Mouse (Mus musculus): ENCODE results near the gene Otog. TPM values are rescaled to one million over a fixed set of nuclear protein-coding genes. Genes with fewer than 3 reads are reported as not detected.

Otog gene
- polyA plus RNA-seq, 1 experiment from 2014 or later: not detected

DNA sequence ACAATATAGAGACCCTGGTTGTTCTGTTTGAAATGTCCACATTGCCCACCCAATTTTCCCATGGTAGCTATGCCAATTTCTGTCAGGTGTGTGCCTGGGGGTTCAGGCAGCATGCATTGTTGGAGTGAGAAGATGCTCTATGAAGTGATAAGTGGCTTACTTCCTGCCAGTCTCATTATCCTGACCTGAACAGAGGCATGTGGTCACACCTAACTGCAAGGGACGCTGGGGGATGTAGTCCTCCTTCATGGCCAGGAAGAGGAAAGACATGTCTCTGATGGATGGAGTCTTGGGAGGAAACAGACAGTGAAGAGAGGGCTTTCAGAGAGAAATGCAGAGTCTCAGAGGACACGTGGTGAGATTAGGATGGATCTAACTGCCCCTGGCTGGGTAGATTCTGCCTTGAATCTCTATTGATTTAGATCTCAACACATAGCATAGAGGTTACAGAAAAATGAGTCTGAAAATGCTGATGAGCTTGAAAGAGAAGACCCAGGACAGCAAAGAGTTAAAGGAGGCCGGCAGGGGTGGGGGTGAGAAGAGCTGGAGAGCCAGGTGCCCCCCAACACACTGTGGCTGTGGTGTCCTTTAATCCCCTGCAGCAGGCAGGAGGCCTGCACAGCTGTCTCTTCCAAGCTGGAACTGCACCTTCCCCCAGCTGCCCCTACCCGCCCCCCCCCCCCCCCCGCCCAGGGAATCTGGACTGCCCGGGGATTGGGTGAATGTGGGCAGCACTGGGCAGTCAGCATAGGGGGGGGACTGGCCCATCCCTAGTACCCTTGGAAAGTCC lies 73.6 kb downstream of the Otog start:
- H3K36me3 ChIP-seq (replicated peaks; ENCODE audit: insufficient read depth, low read length): no peaks in the 10 kb centered on the region
- no peak overlapping the region for H3K4me3 ChIP-seq (ENCODE audit: low read depth, low read length)
- TF ChIP-seq EP300 (IDR thresholded peaks at IDR 0.05; ENCODE audit: low read depth) (no peak), CTCF (IDR thresholded peaks at IDR 0.05; ENCODE audit: low read depth) (no peak)
- no peaks in the 10 kb centered on the region for H3K9me3 ChIP-seq (ENCODE audit: low read length)
- no peak for ATAC-seq
- no peaks in the 10 kb centered on the region for H3K4me1 ChIP-seq (ENCODE audit: insufficient read depth)
- H3K4me2 ChIP-seq (ENCODE audit: low read depth, low read length): no peak overlapping the region
- 19% methylated on average over 4 of the region's 6 CpGs for WGBS (ENCODE audit: insufficient replicate concordance)
- no peak overlapping the region for H3K9ac ChIP-seq (replicated peaks)
- DNase-seq: no peak
- H3K27ac ChIP-seq (ENCODE audit: low read depth): no peak overlapping the region
- no peaks in the 10 kb centered on the region for H3K27me3 ChIP-seq (ENCODE audit: insufficient read depth, low read length)

DNA sequence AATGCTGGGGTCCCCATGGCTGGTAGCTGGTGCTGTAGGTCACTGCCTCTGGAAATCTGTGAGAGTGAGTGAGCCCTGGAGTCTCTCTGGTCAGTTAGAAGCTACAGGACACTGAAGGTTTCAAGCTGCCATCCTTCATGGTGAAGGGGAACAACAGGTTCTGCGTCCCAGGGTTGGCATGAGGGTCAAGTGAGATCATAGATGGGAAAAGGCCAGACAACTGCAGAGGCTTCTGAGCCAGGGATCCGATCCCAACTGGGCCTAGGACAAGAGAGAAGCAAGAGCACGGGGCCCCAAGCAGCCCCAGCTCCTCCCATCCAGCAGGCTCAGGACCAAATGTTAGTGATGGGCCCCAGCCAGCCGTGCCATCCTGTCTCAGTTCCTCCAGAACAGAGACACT lies 74.9 kb downstream of the Otog start:
- H3K4me1 ChIP-seq (ENCODE audit: insufficient read depth): no peaks in the 10 kb centered on the region
- H3K9me3 ChIP-seq (ENCODE audit: low read length): no peaks in the 10 kb centered on the region
- no peaks in the 10 kb centered on the region for H3K27me3 ChIP-seq (ENCODE audit: insufficient read depth, low read length)
- no peak for DNase-seq
- no peak overlapping the region for H3K4me2 ChIP-seq (ENCODE audit: low read depth, low read length)
- ATAC-seq: no peak
- TF ChIP-seq CTCF (IDR thresholded peaks at IDR 0.05; ENCODE audit: low read depth) (no peak), EP300 (IDR thresholded peaks at IDR 0.05; ENCODE audit: low read depth) (no peak)
- no peak overlapping the region for H3K4me3 ChIP-seq (ENCODE audit: low read depth, low read length)
- no peak overlapping the region for H3K27ac ChIP-seq (ENCODE audit: low read depth)
- WGBS (ENCODE audit: insufficient replicate concordance): 62% methylated on average over 4 of the region's 4 CpGs
- H3K9ac ChIP-seq (replicated peaks): no peak overlapping the region
- H3K36me3 ChIP-seq (replicated peaks; ENCODE audit: insufficient read depth, low read length): no peaks in the 10 kb centered on the region

DNA sequence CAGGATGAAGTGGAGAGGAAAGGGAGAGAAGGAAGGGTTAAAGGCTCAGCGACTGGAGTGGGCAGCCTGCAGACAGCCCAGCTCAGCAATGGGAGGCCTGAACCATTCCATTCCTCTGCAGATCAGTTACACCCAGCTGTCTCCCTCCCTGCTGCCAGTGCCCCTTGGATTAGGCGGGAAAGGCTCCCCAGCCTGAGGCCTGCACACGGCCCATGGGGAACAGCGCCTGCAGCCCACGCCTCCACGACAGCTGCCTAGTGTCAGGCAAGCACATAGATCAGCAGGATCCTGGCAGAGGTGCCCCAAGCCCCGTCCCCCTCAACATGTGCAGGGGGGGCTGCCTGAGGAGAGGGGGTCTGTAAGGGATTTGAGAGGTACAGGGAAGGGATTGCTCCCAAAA lies 76.2 kb downstream of the Otog start:
- Histone ChIP-seq H3K27ac (ENCODE audit: low read depth) (no peak overlapping the region), H3K9me3 (ENCODE audit: low read length) (no peaks in the 10 kb centered on the region), H3K4me1 (ENCODE audit: insufficient read depth) (no peaks in the 10 kb centered on the region), H3K36me3 (replicated peaks; ENCODE audit: insufficient read depth, low read length) (no peaks in the 10 kb centered on the region), H3K27me3 (ENCODE audit: insufficient read depth, low read length) (no peaks in the 10 kb centered on the region), H3K4me3 (ENCODE audit: low read depth, low read length) (no peak overlapping the region), H3K9ac (replicated peaks) (no peak overlapping the region), H3K4me2 (ENCODE audit: low read depth, low read length) (no peak overlapping the region)
- DNase-seq: no peak
- WGBS (ENCODE audit: insufficient replicate concordance): 19% methylated on average over 7 of the region's 7 CpGs
- no peak for ATAC-seq
- TF ChIP-seq CTCF (IDR thresholded peaks at IDR 0.05; ENCODE audit: low read depth) (no peak), EP300 (IDR thresholded peaks at IDR 0.05; ENCODE audit: low read depth) (no peak)

DNA sequence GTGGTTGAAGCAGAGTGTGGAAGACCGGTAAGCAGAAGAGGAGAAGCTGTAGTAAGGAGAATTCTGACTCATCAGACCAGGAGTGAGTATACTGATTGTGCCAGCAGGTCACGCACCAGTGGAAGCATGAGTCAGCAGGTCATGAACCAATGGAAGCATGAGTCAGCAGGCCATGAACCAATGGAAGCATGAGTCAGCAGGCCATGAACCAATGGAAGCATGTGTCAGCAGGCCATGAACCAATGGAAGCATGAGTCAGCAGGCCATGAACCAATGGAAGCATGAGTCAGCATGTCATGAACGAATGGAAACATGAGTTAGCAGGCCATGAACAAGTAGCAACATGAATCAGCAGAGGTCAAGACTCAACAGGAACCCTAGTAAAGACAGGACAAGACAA lies 80.5 kb downstream of the Otog start:
- no peaks in the 10 kb centered on the region for H3K9me3 ChIP-seq (ENCODE audit: low read length)
- ATAC-seq: no peak
- no peaks in the 10 kb centered on the region for H3K27me3 ChIP-seq (ENCODE audit: insufficient read depth, low read length)
- 60% methylated on average over 3 of the region's 3 CpGs for WGBS (ENCODE audit: insufficient replicate concordance)
- H3K27ac ChIP-seq (ENCODE audit: low read depth): no peak overlapping the region
- H3K4me2 ChIP-seq (ENCODE audit: low read depth, low read length): no peak overlapping the region
- no peak overlapping the region for H3K4me3 ChIP-seq (ENCODE audit: low read depth, low read length)
- TF ChIP-seq EP300 (IDR thresholded peaks at IDR 0.05; ENCODE audit: low read depth): no peak
- no peak for TF ChIP-seq CTCF (IDR thresholded peaks at IDR 0.05; ENCODE audit: low read depth)
- no peak overlapping the region for H3K9ac ChIP-seq (replicated peaks)
- no peaks in the 10 kb centered on the region for H3K4me1 ChIP-seq (ENCODE audit: insufficient read depth)
- H3K36me3 ChIP-seq (replicated peaks; ENCODE audit: insufficient read depth, low read length): no peaks in the 10 kb centered on the region
- DNase-seq: no peak

GRCm38 (mm10) chr7:46327896-46328295 lies 87.1 kb downstream of the Otog start:
- TF ChIP-seq EP300 (IDR thresholded peaks at IDR 0.05; ENCODE audit: low read depth) (no peak), CTCF (IDR thresholded peaks at IDR 0.05; ENCODE audit: low read depth) (no peak)
- no peak overlapping the region for H3K9ac ChIP-seq (replicated peaks)
- no peaks in the 10 kb centered on the region for H3K9me3 ChIP-seq (ENCODE audit: low read length)
- ATAC-seq (no peak), DNase-seq (no peak)
- H3K4me1 ChIP-seq (ENCODE audit: insufficient read depth): no peaks in the 10 kb centered on the region
- H3K4me2 ChIP-seq (ENCODE audit: low read depth, low read length): no peak overlapping the region
- H3K4me3 ChIP-seq (ENCODE audit: low read depth, low read length): no peak overlapping the region
- no peak overlapping the region for H3K27ac ChIP-seq (ENCODE audit: low read depth)
- no peaks in the 10 kb centered on the region for H3K27me3 ChIP-seq (ENCODE audit: insufficient read depth, low read length)
- 57% methylated on average over 4 of the region's 4 CpGs for WGBS (ENCODE audit: insufficient replicate concordance)
- H3K36me3 ChIP-seq (replicated peaks; ENCODE audit: insufficient read depth, low read length): no peaks in the 10 kb centered on the region

- H3K27me3 ChIP-seq (ENCODE audit: insufficient read depth, low read length): no peaks in the 10 kb centered on the region
- TF ChIP-seq CTCF (IDR thresholded peaks at IDR 0.05; ENCODE audit: low read depth): no peak
- no peak for TF ChIP-seq EP300 (IDR thresholded peaks at IDR 0.05; ENCODE audit: low read depth)
- H3K4me3 ChIP-seq (ENCODE audit: low read depth, low read length): no peak overlapping the region
- ATAC-seq (no peak), DNase-seq (no peak)
- no peaks in the 10 kb centered on the region for H3K4me1 ChIP-seq (ENCODE audit: insufficient read depth)
- WGBS (ENCODE audit: insufficient replicate concordance): 85% methylated on average over 9 of the region's 9 CpGs
- no peaks in the 10 kb centered on the region for H3K9me3 ChIP-seq (ENCODE audit: low read length)
- H3K4me2 ChIP-seq (ENCODE audit: low read depth, low read length): no peak overlapping the region
- no peak overlapping the region for H3K27ac ChIP-seq (ENCODE audit: low read depth)
- no peak overlapping the region for H3K9ac ChIP-seq (replicated peaks)
- no peaks in the 10 kb centered on the region for H3K36me3 ChIP-seq (replicated peaks; ENCODE audit: insufficient read depth, low read length)
Observed at GRCm38 (mm10) chr7:46337397-46337796, 96.6 kb downstream of the Otog start.

All from liver, postnatal 0 days (tissue).